Mouse (Mus musculus): ENCODE data around the gene Racgap1. TPM values are rescaled to one million over a fixed set of nuclear protein-coding genes. Genes with fewer than 3 reads are reported as not detected.

The Racgap1 gene
- polyA plus RNA-seq, 1 experiment from 2014 or later, result 35.9 TPM

- H3K4me2 ChIP-seq (replicated peaks; ENCODE audit: low read depth), result no peak overlapping the region
- H3K9ac ChIP-seq (ENCODE audit: low read length), result no peak overlapping the region
- H3K4me1 ChIP-seq (replicated peaks; ENCODE audit: control insufficient read depth, insufficient read depth), result no peaks in the 10 kb centered on the region
- H3K36me3 ChIP-seq (ENCODE audit: control insufficient read depth, insufficient read depth, low read length), result no peaks in the 10 kb centered on the region
- 14% methylated on average over 12 of the region's 13 CpGs for WGBS
- ATAC-seq (ENCODE audit: low FRiP score, low TSS enrichment) (peak; percentile 43; the same call in 1 of the 2 replicates), DNase-seq (ENCODE audit: low spot score) (peak; percentile 45)
- no peak overlapping the region for H3K27ac ChIP-seq (replicated peaks)
- TF ChIP-seq CTCF (IDR thresholded peaks at IDR 0.05; ENCODE audit: low read depth) (peak; percentile 63), EP300 (optimal IDR thresholded peaks at IDR 0.05) (no peak)
- H3K27me3 ChIP-seq (ENCODE audit: control insufficient read depth, insufficient read depth, low read length), result no peaks in the 10 kb centered on the region
- no peaks in the 10 kb centered on the region for H3K9me3 ChIP-seq (ENCODE audit: control insufficient read depth, low read length)
- no peak overlapping the region for H3K4me3 ChIP-seq (ENCODE audit: low read depth, low read length)
Measured at GRCm38 (mm10) chr15:99678063-99678800, 26.8 kb upstream of the Racgap1 start.

GRCm38 (mm10) chr15:99677089-99677488 lies 25.6 kb upstream of the Racgap1 start:
- Histone ChIP-seq H3K36me3 (ENCODE audit: control insufficient read depth, insufficient read depth, low read length) (no peaks in the 10 kb centered on the region), H3K4me3 (ENCODE audit: low read depth, low read length) (no peak overlapping the region), H3K27me3 (ENCODE audit: control insufficient read depth, insufficient read depth, low read length) (no peaks in the 10 kb centered on the region), H3K9me3 (ENCODE audit: control insufficient read depth, low read length) (no peaks in the 10 kb centered on the region), H3K9ac (ENCODE audit: low read length) (no peak overlapping the region), H3K4me2 (replicated peaks; ENCODE audit: low read depth) (no peak overlapping the region), H3K4me1 (replicated peaks; ENCODE audit: control insufficient read depth, insufficient read depth) (no peaks in the 10 kb centered on the region), H3K27ac (replicated peaks) (no peak overlapping the region)
- TF ChIP-seq EP300 (optimal IDR thresholded peaks at IDR 0.05) (no peak), CTCF (IDR thresholded peaks at IDR 0.05; ENCODE audit: low read depth) (no peak)
- DNase-seq (ENCODE audit: low spot score) (no peak), ATAC-seq (ENCODE audit: low FRiP score, low TSS enrichment) (0 out of 2 replicates have a peak, but pooled peaks have one; percentile 21)
- 64% methylated on average over 8 of the region's 8 CpGs for WGBS

GRCm38 (mm10) chr15:99674866-99675265 lies 23.4 kb upstream of the Racgap1 start:
- ATAC-seq (ENCODE audit: low FRiP score, low TSS enrichment), result no peak
- Histone ChIP-seq H3K9me3 (ENCODE audit: control insufficient read depth, low read length) (no peaks in the 10 kb centered on the region), H3K36me3 (ENCODE audit: control insufficient read depth, insufficient read depth, low read length) (no peaks in the 10 kb centered on the region), H3K4me1 (replicated peaks; ENCODE audit: control insufficient read depth, insufficient read depth) (no peaks in the 10 kb centered on the region), H3K4me2 (replicated peaks; ENCODE audit: low read depth) (no peak overlapping the region), H3K4me3 (ENCODE audit: low read depth, low read length) (no peak overlapping the region), H3K27ac (replicated peaks) (no peak overlapping the region), H3K27me3 (ENCODE audit: control insufficient read depth, insufficient read depth, low read length) (peaks cover 5% of the 10 kb centered on the region; the same call in 1 of the 2 replicates), H3K9ac (ENCODE audit: low read length) (no peak overlapping the region)
- DNase-seq (ENCODE audit: low spot score), result no peak
- 80% methylated on average over 3 of the region's 3 CpGs for WGBS
- TF ChIP-seq EP300 (optimal IDR thresholded peaks at IDR 0.05) (no peak), CTCF (IDR thresholded peaks at IDR 0.05; ENCODE audit: low read depth) (no peak)

GRCm38 (mm10) chr15:99671783-99672182 lies 20.3 kb upstream of the Racgap1 start:
- DNase-seq (ENCODE audit: low spot score), result no peak
- no peak overlapping the region for H3K4me3 ChIP-seq (ENCODE audit: low read depth, low read length)
- TF ChIP-seq CTCF (IDR thresholded peaks at IDR 0.05; ENCODE audit: low read depth) (no peak), EP300 (optimal IDR thresholded peaks at IDR 0.05) (no peak)
- 70% methylated on average over 14 of the region's 14 CpGs for WGBS
- H3K9me3 ChIP-seq (ENCODE audit: control insufficient read depth, low read length), result no peaks in the 10 kb centered on the region
- no peak overlapping the region for H3K4me2 ChIP-seq (replicated peaks; ENCODE audit: low read depth)
- H3K36me3 ChIP-seq (ENCODE audit: control insufficient read depth, insufficient read depth, low read length), result no peaks in the 10 kb centered on the region
- H3K27ac ChIP-seq (replicated peaks), result no peak overlapping the region
- no peak for ATAC-seq (ENCODE audit: low FRiP score, low TSS enrichment)
- H3K27me3 ChIP-seq (ENCODE audit: control insufficient read depth, insufficient read depth, low read length), result peaks cover 5% of the 10 kb centered on the region; the same call in 1 of the 2 replicates
- no peaks in the 10 kb centered on the region for H3K4me1 ChIP-seq (replicated peaks; ENCODE audit: control insufficient read depth, insufficient read depth)
- H3K9ac ChIP-seq (ENCODE audit: low read length), result no peak overlapping the region

- H3K4me3 ChIP-seq (ENCODE audit: low read depth, low read length), result peak overlapping the region; percentile 50
- no peak for TF ChIP-seq EP300 (optimal IDR thresholded peaks at IDR 0.05)
- TF ChIP-seq CTCF (IDR thresholded peaks at IDR 0.05; ENCODE audit: low read depth), result no peak
- peaks cover 5% of the 10 kb centered on the region; the same call in 1 of the 2 replicates for H3K27me3 ChIP-seq (ENCODE audit: control insufficient read depth, insufficient read depth, low read length)
- DNase-seq (ENCODE audit: low spot score) (no peak), ATAC-seq (ENCODE audit: low FRiP score, low TSS enrichment) (no peak)
- no peaks in the 10 kb centered on the region for H3K9me3 ChIP-seq (ENCODE audit: control insufficient read depth, low read length)
- H3K27ac ChIP-seq (replicated peaks), result no peak overlapping the region
- H3K36me3 ChIP-seq (ENCODE audit: control insufficient read depth, insufficient read depth, low read length), result no peaks in the 10 kb centered on the region
- WGBS, result 10% methylated on average over 14 of the region's 17 CpGs
- H3K4me1 ChIP-seq (replicated peaks; ENCODE audit: control insufficient read depth, insufficient read depth), result no peaks in the 10 kb centered on the region
- H3K4me2 ChIP-seq (replicated peaks; ENCODE audit: low read depth), result peak overlapping the region; percentile 96
- H3K9ac ChIP-seq (ENCODE audit: low read length), result peak overlapping the region; percentile 48
Measured at GRCm38 (mm10) chr15:99670964-99671670, 19.7 kb upstream of the Racgap1 start.
